Comparison of ENCODE assay signal across 18 mouse cellular contexts in the genomic region with DNA sequence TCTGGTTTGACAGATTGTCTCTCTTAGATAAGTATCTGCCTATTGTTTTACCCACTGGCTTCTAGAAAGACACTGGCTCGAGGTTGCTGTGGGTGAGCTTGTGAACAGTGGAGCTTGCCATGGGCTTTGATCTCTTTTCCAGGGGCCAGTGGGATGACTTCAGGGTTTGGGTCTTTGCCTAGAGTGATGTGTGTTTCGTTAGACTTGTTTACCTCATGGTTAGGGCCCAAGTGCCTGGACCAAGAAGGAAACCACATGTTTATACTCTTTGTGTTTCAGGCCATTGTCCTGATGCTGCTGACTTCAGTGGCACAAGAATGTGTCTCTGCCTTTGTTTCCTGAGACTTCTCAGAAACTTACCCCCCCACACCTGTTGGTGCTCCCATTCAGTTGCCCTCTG. TPM values are rescaled to one million over a fixed set of nuclear protein-coding genes. Genes with fewer than 3 reads are reported as not detected.
A peak's percentile ranks its signal among the peaks of the same experiment; 100 is the strongest.
DNase-seq lines count a peak whose midpoint lies in the region; ATAC-seq and TF ChIP-seq lines count a peak whose summit lies in the region.
"Had no signal": no experiment of that assay in that cellular context is flagged by ENCODE, and none has a peak within 500 bp of the region (broad histone marks: within the 10 kb centered on the region; RNA-seq: fewer than 3 reads in every experiment).

No protein-coding gene starts in this region.

- TF ChIP-seq CTCF in lung, postnatal 0 days (IDR thresholded peaks at IDR 0.05) = no peak
- no peak for TF ChIP-seq CTCF in intestine, postnatal 0 days (IDR thresholded peaks at IDR 0.05; ENCODE audit: low read depth)

- WGBS in heart, embryonic 11.5 days (ENCODE audit: insufficient replicate concordance) = 40% methylated on average over 2 of the region's 2 CpGs
- 42% methylated on average over 2 of the region's 2 CpGs for whole genome bisulfite sequencing in limb, embryonic 10.5 days
- 4% methylated on average over 2 of the region's 2 CpGs for WGBS in lung, postnatal 0 days
- WGBS in intestine, postnatal 0 days = 26% methylated on average over 2 of the region's 2 CpGs
- WGBS in intestine, embryonic 16.5 days = 24% methylated on average over 2 of the region's 2 CpGs

- H3K9me3 ChIP-seq in heart, embryonic 11.5 days (replicated peaks; ENCODE audit: control insufficient read depth, low read length) = no peaks in the 10 kb centered on the region
- no peaks in the 10 kb centered on the region for H3K9me3 ChIP-seq in limb, embryonic 10.5 days (replicated peaks)
- no peaks in the 10 kb centered on the region for H3K9me3 ChIP-seq in lung, postnatal 0 days (ENCODE audit: low read length)
- H3K9me3 ChIP-seq in intestine, postnatal 0 days (ENCODE audit: control insufficient read depth) = no peaks in the 10 kb centered on the region
- no peaks in the 10 kb centered on the region for H3K9me3 ChIP-seq in intestine, embryonic 16.5 days (ENCODE audit: control insufficient read depth, low read length)
- H3K9me3 ChIP-seq: midbrain, embryonic 13.5 days had no signal

- peak; percentile 94 for DNase-seq in heart, adult 11 months
- DNase-seq in adipocyte (ENCODE audit: low spot score) = peak; percentile 57
- no peak for DNase-seq in limb, embryonic 10.5 days (ENCODE audit: low spot score)
- DNase-seq in lung, postnatal 0 days (ENCODE audit: low spot score) = peak; percentile 59
- DNase-seq in cerebellum, adult 9-10 months = no peak
- DNase-seq: adrenal gland, postnatal 36 days; cerebellum, postnatal 10 days; heart, postnatal 14 days; kidney, postnatal 4 days; right cerebral cortex, adult 18-20 months; spleen, adult 18-20 months; thymus, postnatal 36 days had no signal

- no peak overlapping the region for H3K9ac ChIP-seq in heart, embryonic 11.5 days (ENCODE audit: low read depth, low read length)
- no peak overlapping the region for H3K9ac ChIP-seq in lung, postnatal 0 days (replicated peaks; ENCODE audit: low read depth)
- no peak overlapping the region for H3K9ac ChIP-seq in intestine, postnatal 0 days (ENCODE audit: low read depth, low read length)
- H3K9ac ChIP-seq in intestine, embryonic 16.5 days (ENCODE audit: low read depth, low read length) = no peak overlapping the region
- H3K9ac ChIP-seq: midbrain, embryonic 13.5 days had no signal

- TF ChIP-seq EP300 in lung, postnatal 0 days (IDR thresholded peaks at IDR 0.05) = peak; percentile 70; the same call in 1 of the 2 replicates

- H3K27ac ChIP-seq in heart, embryonic 11.5 days (ENCODE audit: low read depth, low read length) = no peak overlapping the region
- peak overlapping the region; percentile 90 for H3K27ac ChIP-seq in limb, embryonic 10.5 days
- peak overlapping the region; percentile 70 for H3K27ac ChIP-seq in lung, postnatal 0 days (ENCODE audit: low read length)
- H3K27ac ChIP-seq in intestine, postnatal 0 days (ENCODE audit: low read depth, low read length) = no peak overlapping the region
- H3K27ac ChIP-seq in intestine, embryonic 16.5 days (ENCODE audit: low read length) = no peak overlapping the region
- H3K27ac ChIP-seq: midbrain, embryonic 13.5 days had no signal

- H3K4me1 ChIP-seq in heart, embryonic 11.5 days (ENCODE audit: control insufficient read depth, insufficient read depth, low read length) = peaks cover 11% of the 10 kb centered on the region; the same call in 1 of the 2 replicates
- peaks cover 84% of the 10 kb centered on the region for H3K4me1 ChIP-seq in limb, embryonic 10.5 days
- peaks cover 15% of the 10 kb centered on the region; the same call in 1 of the 2 replicates for H3K4me1 ChIP-seq in lung, postnatal 0 days (ENCODE audit: insufficient read depth, low read depth, low read length)
- peaks cover 4% of the 10 kb centered on the region; the same call in 1 of the 2 replicates for H3K4me1 ChIP-seq in intestine, postnatal 0 days (replicated peaks; ENCODE audit: control insufficient read depth, insufficient read depth, low read length)
- H3K4me1 ChIP-seq in intestine, embryonic 16.5 days (ENCODE audit: control insufficient read depth, insufficient read depth, low read length) = peaks cover 11% of the 10 kb centered on the region

- no peak overlapping the region for H3K4me2 ChIP-seq in heart, embryonic 11.5 days
- no peak overlapping the region for H3K4me2 ChIP-seq in lung, postnatal 0 days (replicated peaks; ENCODE audit: low read depth, low read length)
- no peak overlapping the region for H3K4me2 ChIP-seq in intestine, postnatal 0 days (replicated peaks; ENCODE audit: low read depth)
- no peak overlapping the region for H3K4me2 ChIP-seq in intestine, embryonic 16.5 days (ENCODE audit: low read depth, low read length)
- H3K4me2 ChIP-seq: midbrain, embryonic 13.5 days had no signal

- peaks cover 12% of the 10 kb centered on the region for H3K36me3 ChIP-seq in heart, embryonic 11.5 days (ENCODE audit: control insufficient read depth, insufficient read depth, low read length)
- H3K36me3 ChIP-seq in limb, embryonic 10.5 days = peaks cover 41% of the 10 kb centered on the region
- H3K36me3 ChIP-seq in lung, postnatal 0 days (ENCODE audit: insufficient read depth, low read length) = no peaks in the 10 kb centered on the region
- H3K36me3 ChIP-seq in intestine, postnatal 0 days (ENCODE audit: control insufficient read depth, insufficient read depth) = peaks cover 24% of the 10 kb centered on the region
- H3K36me3 ChIP-seq in intestine, embryonic 16.5 days (ENCODE audit: control insufficient read depth, insufficient read depth, low read length) = 0 out of 2 replicates have a peak, but pooled peaks cover 2% of the 10 kb centered on the region

- no peaks in the 10 kb centered on the region for H3K27me3 ChIP-seq in heart, embryonic 11.5 days (ENCODE audit: control insufficient read depth, insufficient read depth, low read length)
- no peaks in the 10 kb centered on the region for H3K27me3 ChIP-seq in limb, embryonic 10.5 days (ENCODE audit: low read depth, poor library complexity, severe bottlenecking)
- no peaks in the 10 kb centered on the region for H3K27me3 ChIP-seq in lung, postnatal 0 days (replicated peaks; ENCODE audit: insufficient read depth, low read length)
- no peaks in the 10 kb centered on the region for H3K27me3 ChIP-seq in intestine, postnatal 0 days (replicated peaks; ENCODE audit: control insufficient read depth, insufficient read depth, low read length)
- H3K27me3 ChIP-seq in intestine, embryonic 16.5 days (replicated peaks; ENCODE audit: control insufficient read depth, insufficient read depth, low read length) = no peaks in the 10 kb centered on the region
- H3K27me3 ChIP-seq: midbrain, embryonic 13.5 days had no signal

- no peak overlapping the region for H3K4me3 ChIP-seq in heart, embryonic 11.5 days (ENCODE audit: low read depth, low read length)
- H3K4me3 ChIP-seq in limb, embryonic 10.5 days = peak overlapping the region; percentile 0; the same call in 1 of the 2 replicates
- H3K4me3 ChIP-seq in lung, postnatal 0 days (ENCODE audit: low read depth, low read length) = no peak overlapping the region
- no peak overlapping the region for H3K4me3 ChIP-seq in intestine, postnatal 0 days (ENCODE audit: low read depth, low read length)
- H3K4me3 ChIP-seq in intestine, embryonic 16.5 days (ENCODE audit: low read length) = no peak overlapping the region
- H3K4me3 ChIP-seq: midbrain, embryonic 13.5 days; myocyte had no signal

- ATAC-seq in heart, embryonic 11.5 days (replicated peaks; ENCODE audit: insufficient number of reproducible peaks, low FRiP score, low TSS enrichment) = no peak
- ATAC-seq in lung, postnatal 0 days = peak; percentile 70
- no peak for ATAC-seq in intestine, postnatal 0 days
- ATAC-seq in intestine, embryonic 16.5 days = no peak
- ATAC-seq: activated CD4-positive, CD25-positive, alpha-beta regulatory T cell, adult 4 months; midbrain, embryonic 13.5 days had no signal

RNA-seq across cellular contexts. Expression of gene Mrps18a, which starts 4.7 kb away (rescaled TPM):
- polyA plus RNA-seq in heart, embryonic 11.5 days (2014; fragmentation: Nextera tagmentation; extraction: Ambion mirVana) = 118 and 123 TPM in 2 replicates
- 184 and 192 TPM in 2 replicates for polyA plus RNA-seq in limb, embryonic 10.5 days (2016; fragmentation: Nextera tagmentation; extraction: Ambion mirVana)
- polyA plus RNA-seq in lung, postnatal 0 days (2015; fragmentation: Nextera tagmentation; extraction: Ambion mirVana) = 96.4 and 103 TPM in 2 replicates
- 121 TPM in 2 replicates for polyA plus RNA-seq in intestine, postnatal 0 days (2015; fragmentation: Nextera tagmentation; extraction: Ambion mirVana)
- polyA plus RNA-seq in intestine, embryonic 16.5 days (2015; fragmentation: Nextera tagmentation; extraction: Ambion mirVana) = 159 and 164 TPM in 2 replicates

RNA-seq across cellular contexts. Expression of gene Rsph9, which starts 28.5 kb away (rescaled TPM):
- polyA plus RNA-seq in heart, embryonic 11.5 days (2014; fragmentation: Nextera tagmentation; extraction: Ambion mirVana) = 6.1 and 6.7 TPM in 2 replicates
- polyA plus RNA-seq in limb, embryonic 10.5 days (2016; fragmentation: Nextera tagmentation; extraction: Ambion mirVana) = 7.7 and 10.0 TPM in 2 replicates
- polyA plus RNA-seq in lung, postnatal 0 days (2015; fragmentation: Nextera tagmentation; extraction: Ambion mirVana) = 31.7 and 32.4 TPM in 2 replicates
- 4.7 and 5.1 TPM in 2 replicates for polyA plus RNA-seq in intestine, postnatal 0 days (2015; fragmentation: Nextera tagmentation; extraction: Ambion mirVana)
- 6.4 and 8.8 TPM in 2 replicates for polyA plus RNA-seq in intestine, embryonic 16.5 days (2015; fragmentation: Nextera tagmentation; extraction: Ambion mirVana)

RNA-seq across cellular contexts. Expression of gene Mad2l1bp, which starts 37.9 kb away (rescaled TPM):
- 38.8 and 39.8 TPM in 2 replicates for polyA plus RNA-seq in heart, embryonic 11.5 days (2014; fragmentation: Nextera tagmentation; extraction: Ambion mirVana)
- 37.7 and 39.2 TPM in 2 replicates for polyA plus RNA-seq in limb, embryonic 10.5 days (2016; fragmentation: Nextera tagmentation; extraction: Ambion mirVana)
- polyA plus RNA-seq in lung, postnatal 0 days (2015; fragmentation: Nextera tagmentation; extraction: Ambion mirVana) = 43.5 and 44.6 TPM in 2 replicates
- polyA plus RNA-seq in intestine, postnatal 0 days (2015; fragmentation: Nextera tagmentation; extraction: Ambion mirVana) = 38.1 and 40.2 TPM in 2 replicates
- polyA plus RNA-seq in intestine, embryonic 16.5 days (2015; fragmentation: Nextera tagmentation; extraction: Ambion mirVana) = 35.4 and 37.1 TPM in 2 replicates

RNA-seq across cellular contexts. Expression of gene Gtpbp2, which starts 45.3 kb away (rescaled TPM):
- 24.9 and 28.6 TPM in 2 replicates for polyA plus RNA-seq in heart, embryonic 11.5 days (2014; fragmentation: Nextera tagmentation; extraction: Ambion mirVana)
- 31.8 and 40.6 TPM in 2 replicates for polyA plus RNA-seq in limb, embryonic 10.5 days (2016; fragmentation: Nextera tagmentation; extraction: Ambion mirVana)
- 38.8 and 39.5 TPM in 2 replicates for polyA plus RNA-seq in lung, postnatal 0 days (2015; fragmentation: Nextera tagmentation; extraction: Ambion mirVana)
- polyA plus RNA-seq in intestine, postnatal 0 days (2015; fragmentation: Nextera tagmentation; extraction: Ambion mirVana) = 22.2 and 28.3 TPM in 2 replicates
- polyA plus RNA-seq in intestine, embryonic 16.5 days (2015; fragmentation: Nextera tagmentation; extraction: Ambion mirVana) = 25.3 and 29.2 TPM in 2 replicates

Comparison
In these comparisons a context has a peak if more than half of its experiments do, and no peak if none do; other contexts are left out.
1. DNase-seq: peak in heart, adult 11 months (single experiment), adipocyte (single experiment) and lung, postnatal 0 days (single experiment); none in limb, embryonic 10.5 days (single experiment) and cerebellum, adult 9-10 months (single experiment).
2. H3K27ac ChIP-seq: peak in limb, embryonic 10.5 days (single experiment) and lung, postnatal 0 days (single experiment); none in heart, embryonic 11.5 days (single experiment), intestine, postnatal 0 days (single experiment) and intestine, embryonic 16.5 days (single experiment).